Mouse (Mus musculus): ENCODE data around the gene Kcnj6. TPM values are rescaled to one million over a fixed set of nuclear protein-coding genes. Genes with fewer than 3 reads are reported as not detected.

Gene Kcnj6
- polyA plus RNA-seq, 1 experiment: not detected

- Histone ChIP-seq H3K27ac (ENCODE audit: insufficient read depth, low read depth, low read length) (no peak overlapping the region), H3K4me1 (ENCODE audit: control insufficient read depth, insufficient read depth, low read length) (peaks cover 8% of the 10 kb centered on the region; the same call in 1 of the 2 replicates), H3K4me3 (ENCODE audit: insufficient read depth, low read length) (no peak overlapping the region)
- TF ChIP-seq CTCF (IDR thresholded peaks at IDR 0.05; ENCODE audit: low read depth, low read length): no peak
- TF ChIP-seq POLR2A (IDR thresholded peaks at IDR 0.05; ENCODE audit: borderline replicate concordance, low read depth, low read length): no peak
These were observed 204.5 kb downstream of the Kcnj6 start for GRCm38 (mm10) chr16:94793041-94793440.

GRCm38 (mm10) chr16:94789958-94790357 is 207.5 kb downstream of the Kcnj6 start:
- H3K4me1 ChIP-seq (ENCODE audit: control insufficient read depth, insufficient read depth, low read length): peaks cover 5% of the 10 kb centered on the region; the same call in 1 of the 2 replicates
- no peak overlapping the region for H3K27ac ChIP-seq (ENCODE audit: insufficient read depth, low read depth, low read length)
- peak; percentile 99 for TF ChIP-seq CTCF (IDR thresholded peaks at IDR 0.05; ENCODE audit: low read depth, low read length)
- no peak for TF ChIP-seq POLR2A (IDR thresholded peaks at IDR 0.05; ENCODE audit: borderline replicate concordance, low read depth, low read length)
- no peak overlapping the region for H3K4me3 ChIP-seq (ENCODE audit: insufficient read depth, low read length)

GRCm38 (mm10) chr16:94788716-94789115 is 208.8 kb downstream of the Kcnj6 start:
- peaks cover 5% of the 10 kb centered on the region; the same call in 1 of the 2 replicates for H3K4me1 ChIP-seq (ENCODE audit: control insufficient read depth, insufficient read depth, low read length)
- TF ChIP-seq POLR2A (IDR thresholded peaks at IDR 0.05; ENCODE audit: borderline replicate concordance, low read depth, low read length) (no peak), CTCF (IDR thresholded peaks at IDR 0.05; ENCODE audit: low read depth, low read length) (no peak)
- H3K4me3 ChIP-seq (ENCODE audit: insufficient read depth, low read length): no peak overlapping the region
- no peak overlapping the region for H3K27ac ChIP-seq (ENCODE audit: insufficient read depth, low read depth, low read length)

GRCm38 (mm10) chr16:94788165-94788564 is 209.3 kb downstream of the Kcnj6 start:
- H3K4me1 ChIP-seq (ENCODE audit: control insufficient read depth, insufficient read depth, low read length): peaks cover 5% of the 10 kb centered on the region; the same call in 1 of the 2 replicates
- peak; percentile 96 for TF ChIP-seq CTCF (IDR thresholded peaks at IDR 0.05; ENCODE audit: low read depth, low read length)
- TF ChIP-seq POLR2A (IDR thresholded peaks at IDR 0.05; ENCODE audit: borderline replicate concordance, low read depth, low read length): no peak
- no peak overlapping the region for H3K4me3 ChIP-seq (ENCODE audit: insufficient read depth, low read length)
- H3K27ac ChIP-seq (ENCODE audit: insufficient read depth, low read depth, low read length): no peak overlapping the region

GRCm38 (mm10) chr16:94785873-94786272 is 211.6 kb downstream of the Kcnj6 start:
- TF ChIP-seq POLR2A (IDR thresholded peaks at IDR 0.05; ENCODE audit: borderline replicate concordance, low read depth, low read length) (no peak), CTCF (IDR thresholded peaks at IDR 0.05; ENCODE audit: low read depth, low read length) (peak; percentile 15; the same call in 1 of the 2 replicates)
- Histone ChIP-seq H3K4me3 (ENCODE audit: insufficient read depth, low read length) (no peak overlapping the region), H3K4me1 (ENCODE audit: control insufficient read depth, insufficient read depth, low read length) (no peaks in the 10 kb centered on the region), H3K27ac (ENCODE audit: insufficient read depth, low read depth, low read length) (no peak overlapping the region)

GRCm38 (mm10) chr16:94783696-94784095 is 213.8 kb downstream of the Kcnj6 start:
- Histone ChIP-seq H3K4me1 (ENCODE audit: control insufficient read depth, insufficient read depth, low read length) (no peaks in the 10 kb centered on the region), H3K4me3 (ENCODE audit: insufficient read depth, low read length) (no peak overlapping the region), H3K27ac (ENCODE audit: insufficient read depth, low read depth, low read length) (no peak overlapping the region)
- peak; percentile 60 for TF ChIP-seq CTCF (IDR thresholded peaks at IDR 0.05; ENCODE audit: low read depth, low read length)
- no peak for TF ChIP-seq POLR2A (IDR thresholded peaks at IDR 0.05; ENCODE audit: borderline replicate concordance, low read depth, low read length)

- Histone ChIP-seq H3K27ac (ENCODE audit: insufficient read depth, low read depth, low read length) (no peak overlapping the region), H3K4me1 (ENCODE audit: control insufficient read depth, insufficient read depth, low read length) (no peaks in the 10 kb centered on the region), H3K4me3 (ENCODE audit: insufficient read depth, low read length) (no peak overlapping the region)
- TF ChIP-seq CTCF (IDR thresholded peaks at IDR 0.05; ENCODE audit: low read depth, low read length) (no peak), POLR2A (IDR thresholded peaks at IDR 0.05; ENCODE audit: borderline replicate concordance, low read depth, low read length) (no peak)
These were observed 215.2 kb downstream of the Kcnj6 start for GRCm38 (mm10) chr16:94782110-94782946.

GRCm38 (mm10) chr16:94773928-94774327 is 223.6 kb downstream of the Kcnj6 start:
- H3K4me1 ChIP-seq (ENCODE audit: control insufficient read depth, insufficient read depth, low read length): peaks cover 21% of the 10 kb centered on the region
- no peak for TF ChIP-seq CTCF (IDR thresholded peaks at IDR 0.05; ENCODE audit: low read depth, low read length)
- no peak for TF ChIP-seq POLR2A (IDR thresholded peaks at IDR 0.05; ENCODE audit: borderline replicate concordance, low read depth, low read length)
- no peak overlapping the region for H3K4me3 ChIP-seq (ENCODE audit: insufficient read depth, low read length)
- H3K27ac ChIP-seq (ENCODE audit: insufficient read depth, low read depth, low read length): peak overlapping the region; percentile 55

- no peak overlapping the region for H3K27ac ChIP-seq (ENCODE audit: insufficient read depth, low read depth, low read length)
- H3K4me3 ChIP-seq (ENCODE audit: insufficient read depth, low read length): no peak overlapping the region
- TF ChIP-seq CTCF (IDR thresholded peaks at IDR 0.05; ENCODE audit: low read depth, low read length) (no peak), POLR2A (IDR thresholded peaks at IDR 0.05; ENCODE audit: borderline replicate concordance, low read depth, low read length) (no peak)
- H3K4me1 ChIP-seq (ENCODE audit: control insufficient read depth, insufficient read depth, low read length): peaks cover 14% of the 10 kb centered on the region
These were observed 229.9 kb downstream of the Kcnj6 start for GRCm38 (mm10) chr16:94767606-94768005.

- TF ChIP-seq POLR2A (IDR thresholded peaks at IDR 0.05; ENCODE audit: borderline replicate concordance, low read depth, low read length) (no peak), CTCF (IDR thresholded peaks at IDR 0.05; ENCODE audit: low read depth, low read length) (no peak)
These were observed 232.4 kb downstream of the Kcnj6 start for GRCm38 (mm10) chr16:94765129-94765528.

More at GRCm38 (mm10) chr16:94765129-94765528, 232.4 kb downstream of the Kcnj6 start:
- no peak overlapping the region for H3K4me3 ChIP-seq (ENCODE audit: insufficient read depth, low read length)
- peaks cover 4% of the 10 kb centered on the region; the same call in 1 of the 2 replicates for H3K4me1 ChIP-seq (ENCODE audit: control insufficient read depth, insufficient read depth, low read length)
- no peak overlapping the region for H3K27ac ChIP-seq (ENCODE audit: insufficient read depth, low read depth, low read length)
